Mouse (Mus musculus): ENCODE data around the gene Zfp213.
A peak's percentile ranks its signal among the peaks of the same experiment; 100 is the strongest.
"Not testable (repeated sequence)": the region's sequence is repeated elsewhere in the genome, so short reads cannot be mapped to it uniquely, and the experiment has no call there.

Gene Zfp213

GRCm38 (mm10) chr17:23563595-23564367 lies at the start of gene Zfp213:
Gene Zfp213 (minus strand): TSS chr17:23564238.
- peak; percentile 85 to 93 for DNase-seq (ENCODE audit: low spot score in 2 of 2)

- DNase-seq (ENCODE audit: low spot score in 2 of 2): peak; percentile 33 to 50
Observed at GRCm38 (mm10) chr17:23610361-23610800, 46.3 kb upstream of the Zfp213 start.

- no peak for DNase-seq (ENCODE audit: low spot score in 2 of 2)
Observed at GRCm38 (mm10) chr17:23609612-23610011, 45.6 kb upstream of the Zfp213 start.

GRCm38 (mm10) chr17:23605220-23605619 lies 41.2 kb upstream of the Zfp213 start:
- no peak for DNase-seq (ENCODE audit: low spot score in 2 of 2)

GRCm38 (mm10) chr17:23604394-23604793 lies 40.4 kb upstream of the Zfp213 start:
- no peak for DNase-seq (ENCODE audit: low spot score in 2 of 2)

- no peak for DNase-seq (ENCODE audit: low spot score in 2 of 2)
Observed at GRCm38 (mm10) chr17:23603542-23603941, 39.5 kb upstream of the Zfp213 start.

GRCm38 (mm10) chr17:23603077-23603476 lies 39.0 kb upstream of the Zfp213 start:
- no peak for DNase-seq (ENCODE audit: low spot score in 2 of 2)

- DNase-seq (ENCODE audit: low spot score in 2 of 2): no peak
Observed at GRCm38 (mm10) chr17:23601836-23602585, 38.0 kb upstream of the Zfp213 start.

- no peak for DNase-seq (ENCODE audit: low spot score in 2 of 2)
Observed at GRCm38 (mm10) chr17:23600641-23601622, 36.9 kb upstream of the Zfp213 start, which contains the start of gene Zscan10. Gene Zscan10 (plus strand): TSS chr17:23600856.

GRCm38 (mm10) chr17:23599605-23600063 lies 35.6 kb upstream of the Zfp213 start:
- peak in 1 of 2 experiments; percentile 8 for DNase-seq (ENCODE audit: low spot score in 2 of 2)

- DNase-seq (ENCODE audit: low spot score in 2 of 2): peak; percentile 78 to 83
Observed at GRCm38 (mm10) chr17:23598582-23599552, 34.8 kb upstream of the Zfp213 start, which contains the start of gene Zfp13. Gene Zfp13 (minus strand): TSS chr17:23599487.

- not testable (repeated sequence) for DNase-seq (ENCODE audit: low spot score in 2 of 2)
Observed at GRCm38 (mm10) chr17:23595139-23595538, 31.1 kb upstream of the Zfp213 start.

- DNase-seq (ENCODE audit: low spot score in 2 of 2): no peak
Observed at GRCm38 (mm10) chr17:23592926-23593300, 28.9 kb upstream of the Zfp213 start.

- peak; percentile 86 to 92 for DNase-seq (ENCODE audit: low spot score in 2 of 2)
Observed at GRCm38 (mm10) chr17:23592208-23592925, 28.3 kb upstream of the Zfp213 start.

- no peak for DNase-seq (ENCODE audit: low spot score in 2 of 2)
Observed at GRCm38 (mm10) chr17:23587253-23587652, 23.2 kb upstream of the Zfp213 start.

GRCm38 (mm10) chr17:23585721-23586491 lies 21.9 kb upstream of the Zfp213 start:
- peak in 1 of 2 experiments; percentile 26 for DNase-seq (ENCODE audit: low spot score in 2 of 2)

- DNase-seq (ENCODE audit: low spot score in 2 of 2): no peak
Observed at GRCm38 (mm10) chr17:23584786-23585185, 20.7 kb upstream of the Zfp213 start.

- DNase-seq (ENCODE audit: low spot score in 2 of 2): no peak
Observed at GRCm38 (mm10) chr17:23575951-23576552, 12.0 kb upstream of the Zfp213 start.
